Mouse (Mus musculus): ENCODE data around the gene Pan3. TPM values are rescaled to one million over a fixed set of nuclear protein-coding genes. Genes with fewer than 3 reads are reported as not detected.
A peak's percentile ranks its signal among the peaks of the same experiment; 100 is the strongest.

The Pan3 gene
- 111 and 114 TPM in 2 replicates for polyA plus RNA-seq (2011; ENCODE audit: insufficient read depth, insufficient read length, low read depth, missing spikeins)

GRCm38 (mm10) chr5:147429535-147430305 is at the start of gene Pan3:
Pan3 (plus strand) TSS chr5:147430161.
- TF ChIP-seq EP300 (IDR thresholded peaks at IDR 0.05; ENCODE audit: insufficient read depth, low read depth, low read length) (no peak), CTCF (IDR thresholded peaks at IDR 0.05; ENCODE audit: low read depth, low read length) (no peak), POLR2A (IDR thresholded peaks at IDR 0.05; ENCODE audit: insufficient read depth, low read length) (peak; percentile 23)
- peak within 1 kb of the TSS; percentile 93 for H3K4me3 ChIP-seq (ENCODE audit: low read depth, low read length)
- no peaks in the 10 kb centered on the region for H3K36me3 ChIP-seq (ENCODE audit: control insufficient read depth, insufficient read depth, low read length, poor library complexity, severe bottlenecking)
- H3K9me3 ChIP-seq (replicated peaks; ENCODE audit: control insufficient read depth, insufficient read depth, low read length, poor library complexity, severe bottlenecking): no peaks in the 10 kb centered on the region
- peak within 1 kb of the TSS; percentile 95 for H3K9ac ChIP-seq (ENCODE audit: low read depth, poor library complexity, severe bottlenecking)
- H3K27ac ChIP-seq (ENCODE audit: insufficient read depth, low read length): peak within 1 kb of the TSS; percentile 73
- no peaks in the 10 kb centered on the region for H3K27me3 ChIP-seq (ENCODE audit: control insufficient read depth, insufficient read depth, low read length, poor library complexity, severe bottlenecking)
- H3K4me1 ChIP-seq (ENCODE audit: control insufficient read depth, insufficient read depth, low read length): peaks cover 3% of the 10 kb centered on the region

- Histone ChIP-seq H3K36me3 (ENCODE audit: control insufficient read depth, insufficient read depth, low read length, poor library complexity, severe bottlenecking) (no peaks in the 10 kb centered on the region), H3K9me3 (replicated peaks; ENCODE audit: control insufficient read depth, insufficient read depth, low read length, poor library complexity, severe bottlenecking) (no peaks in the 10 kb centered on the region), H3K9ac (ENCODE audit: low read depth, poor library complexity, severe bottlenecking) (no peak overlapping the region), H3K4me3 (ENCODE audit: low read depth, low read length) (no peak overlapping the region), H3K27ac (ENCODE audit: insufficient read depth, low read length) (no peak overlapping the region), H3K27me3 (ENCODE audit: control insufficient read depth, insufficient read depth, low read length, poor library complexity, severe bottlenecking) (no peaks in the 10 kb centered on the region), H3K4me1 (ENCODE audit: control insufficient read depth, insufficient read depth, low read length) (no peaks in the 10 kb centered on the region)
- TF ChIP-seq CTCF (IDR thresholded peaks at IDR 0.05; ENCODE audit: low read depth, low read length): no peak
- TF ChIP-seq POLR2A (IDR thresholded peaks at IDR 0.05; ENCODE audit: insufficient read depth, low read length): no peak
- no peak for TF ChIP-seq EP300 (IDR thresholded peaks at IDR 0.05; ENCODE audit: insufficient read depth, low read depth, low read length)
These were observed 48.6 kb upstream of the Pan3 start for GRCm38 (mm10) chr5:147381396-147381795.

- Histone ChIP-seq H3K27me3 (ENCODE audit: control insufficient read depth, insufficient read depth, low read length, poor library complexity, severe bottlenecking) (no peaks in the 10 kb centered on the region), H3K36me3 (ENCODE audit: control insufficient read depth, insufficient read depth, low read length, poor library complexity, severe bottlenecking) (no peaks in the 10 kb centered on the region), H3K9ac (ENCODE audit: low read depth, poor library complexity, severe bottlenecking) (no peak overlapping the region), H3K9me3 (replicated peaks; ENCODE audit: control insufficient read depth, insufficient read depth, low read length, poor library complexity, severe bottlenecking) (no peaks in the 10 kb centered on the region), H3K4me3 (ENCODE audit: low read depth, low read length) (no peak overlapping the region), H3K4me1 (ENCODE audit: control insufficient read depth, insufficient read depth, low read length) (no peaks in the 10 kb centered on the region), H3K27ac (ENCODE audit: insufficient read depth, low read length) (no peak overlapping the region)
- TF ChIP-seq CTCF (IDR thresholded peaks at IDR 0.05; ENCODE audit: low read depth, low read length) (no peak), POLR2A (IDR thresholded peaks at IDR 0.05; ENCODE audit: insufficient read depth, low read length) (no peak), EP300 (IDR thresholded peaks at IDR 0.05; ENCODE audit: insufficient read depth, low read depth, low read length) (no peak)
These were observed 43.1 kb upstream of the Pan3 start for GRCm38 (mm10) chr5:147386865-147387264.

GRCm38 (mm10) chr5:147388376-147389008 is 41.5 kb upstream of the Pan3 start:
- Histone ChIP-seq H3K36me3 (ENCODE audit: control insufficient read depth, insufficient read depth, low read length, poor library complexity, severe bottlenecking) (no peaks in the 10 kb centered on the region), H3K9ac (ENCODE audit: low read depth, poor library complexity, severe bottlenecking) (no peak overlapping the region), H3K4me1 (ENCODE audit: control insufficient read depth, insufficient read depth, low read length) (no peaks in the 10 kb centered on the region), H3K9me3 (replicated peaks; ENCODE audit: control insufficient read depth, insufficient read depth, low read length, poor library complexity, severe bottlenecking) (no peaks in the 10 kb centered on the region), H3K27me3 (ENCODE audit: control insufficient read depth, insufficient read depth, low read length, poor library complexity, severe bottlenecking) (no peaks in the 10 kb centered on the region), H3K4me3 (ENCODE audit: low read depth, low read length) (no peak overlapping the region), H3K27ac (ENCODE audit: insufficient read depth, low read length) (no peak overlapping the region)
- TF ChIP-seq CTCF (IDR thresholded peaks at IDR 0.05; ENCODE audit: low read depth, low read length) (no peak), EP300 (IDR thresholded peaks at IDR 0.05; ENCODE audit: insufficient read depth, low read depth, low read length) (no peak), POLR2A (IDR thresholded peaks at IDR 0.05; ENCODE audit: insufficient read depth, low read length) (no peak)

- Histone ChIP-seq H3K27me3 (ENCODE audit: control insufficient read depth, insufficient read depth, low read length, poor library complexity, severe bottlenecking) (no peaks in the 10 kb centered on the region), H3K9ac (ENCODE audit: low read depth, poor library complexity, severe bottlenecking) (no peak overlapping the region), H3K27ac (ENCODE audit: insufficient read depth, low read length) (no peak overlapping the region), H3K9me3 (replicated peaks; ENCODE audit: control insufficient read depth, insufficient read depth, low read length, poor library complexity, severe bottlenecking) (no peaks in the 10 kb centered on the region), H3K4me1 (ENCODE audit: control insufficient read depth, insufficient read depth, low read length) (no peaks in the 10 kb centered on the region), H3K36me3 (ENCODE audit: control insufficient read depth, insufficient read depth, low read length, poor library complexity, severe bottlenecking) (no peaks in the 10 kb centered on the region), H3K4me3 (ENCODE audit: low read depth, low read length) (no peak overlapping the region)
- TF ChIP-seq POLR2A (IDR thresholded peaks at IDR 0.05; ENCODE audit: insufficient read depth, low read length) (no peak), EP300 (IDR thresholded peaks at IDR 0.05; ENCODE audit: insufficient read depth, low read depth, low read length) (no peak), CTCF (IDR thresholded peaks at IDR 0.05; ENCODE audit: low read depth, low read length) (no peak)
These were observed 40.9 kb upstream of the Pan3 start for GRCm38 (mm10) chr5:147389052-147389451.

GRCm38 (mm10) chr5:147390772-147391171 is 39.2 kb upstream of the Pan3 start:
- H3K9ac ChIP-seq (ENCODE audit: low read depth, poor library complexity, severe bottlenecking): no peak overlapping the region
- no peak overlapping the region for H3K27ac ChIP-seq (ENCODE audit: insufficient read depth, low read length)
- no peak overlapping the region for H3K4me3 ChIP-seq (ENCODE audit: low read depth, low read length)
- H3K4me1 ChIP-seq (ENCODE audit: control insufficient read depth, insufficient read depth, low read length): no peaks in the 10 kb centered on the region
- H3K27me3 ChIP-seq (ENCODE audit: control insufficient read depth, insufficient read depth, low read length, poor library complexity, severe bottlenecking): no peaks in the 10 kb centered on the region; the same call in 1 of the 2 replicates
- no peaks in the 10 kb centered on the region for H3K36me3 ChIP-seq (ENCODE audit: control insufficient read depth, insufficient read depth, low read length, poor library complexity, severe bottlenecking)
- H3K9me3 ChIP-seq (replicated peaks; ENCODE audit: control insufficient read depth, insufficient read depth, low read length, poor library complexity, severe bottlenecking): peaks cover 3% of the 10 kb centered on the region; the same call in 1 of the 2 replicates
- TF ChIP-seq CTCF (IDR thresholded peaks at IDR 0.05; ENCODE audit: low read depth, low read length) (no peak), EP300 (IDR thresholded peaks at IDR 0.05; ENCODE audit: insufficient read depth, low read depth, low read length) (no peak), POLR2A (IDR thresholded peaks at IDR 0.05; ENCODE audit: insufficient read depth, low read length) (no peak)
